In genomic region chr16:78617757-78618532, GRCm38 (mm10) we compare ENCODE assay signal across 24 mouse cellular contexts. TPM values are rescaled to one million over a fixed set of nuclear protein-coding genes. Genes with fewer than 3 reads are reported as not detected.
DNase-seq lines count a peak whose midpoint lies in the region; ATAC-seq lines count a peak whose summit lies in the region.
"Had no signal": no experiment of that assay in that cellular context is flagged by ENCODE, and none has a peak within 500 bp of the region (broad histone marks: within the 10 kb centered on the region; RNA-seq: fewer than 3 reads in every experiment).

No protein-coding gene starts in this region.

- peak; percentile 44; the same call in 1 of the 2 replicates for ATAC-seq in limb, embryonic 11.5 days (ENCODE audit: insufficient number of reproducible peaks, low FRiP score, low TSS enrichment, low read depth)
- peak; percentile 25; the same call in 1 of the 2 replicates for ATAC-seq in neural tube, embryonic 12.5 days (ENCODE audit: low FRiP score, low read depth)
- peak; percentile 50; the same call in 1 of the 2 replicates for ATAC-seq in stomach, embryonic 15.5 days (ENCODE audit: insufficient read depth, low FRiP score, low read depth)
- no peak for ATAC-seq in hindbrain, embryonic 14.5 days (ENCODE audit: low FRiP score)
- ATAC-seq: forebrain, embryonic 16.5 days; intestine, embryonic 16.5 days had no signal

- no peaks in the 10 kb centered on the region for H3K27me3 ChIP-seq in limb, embryonic 11.5 days (ENCODE audit: control insufficient read depth, insufficient read depth, low read length)
- H3K27me3 ChIP-seq in limb, embryonic 10.5 days (ENCODE audit: low read depth, poor library complexity, severe bottlenecking): no peaks in the 10 kb centered on the region
- H3K27me3 ChIP-seq in neural tube, embryonic 12.5 days (replicated peaks): no peaks in the 10 kb centered on the region
- H3K27me3 ChIP-seq in stomach, embryonic 15.5 days (replicated peaks): no peaks in the 10 kb centered on the region
- no peaks in the 10 kb centered on the region for H3K27me3 ChIP-seq in hindbrain, embryonic 14.5 days (ENCODE audit: control insufficient read depth, insufficient read depth, low read length)
- H3K27me3 ChIP-seq: heart, embryonic 13.5 days; hindbrain, embryonic 15.5 days had no signal

- no peaks in the 10 kb centered on the region for H3K4me1 ChIP-seq in limb, embryonic 11.5 days (ENCODE audit: control insufficient read depth, insufficient read depth, low read length)
- H3K4me1 ChIP-seq in limb, embryonic 10.5 days: no peaks in the 10 kb centered on the region
- H3K4me1 ChIP-seq in neural tube, embryonic 12.5 days: no peaks in the 10 kb centered on the region
- no peaks in the 10 kb centered on the region for H3K4me1 ChIP-seq in stomach, embryonic 15.5 days
- no peaks in the 10 kb centered on the region for H3K4me1 ChIP-seq in hindbrain, embryonic 14.5 days (replicated peaks; ENCODE audit: control insufficient read depth, insufficient read depth, low read length)
- H3K4me1 ChIP-seq: hindbrain, embryonic 15.5 days had no signal

- no peaks in the 10 kb centered on the region for H3K36me3 ChIP-seq in limb, embryonic 11.5 days (ENCODE audit: control insufficient read depth, insufficient read depth, low read length)
- no peaks in the 10 kb centered on the region for H3K36me3 ChIP-seq in limb, embryonic 10.5 days
- H3K36me3 ChIP-seq in neural tube, embryonic 12.5 days: no peaks in the 10 kb centered on the region
- H3K36me3 ChIP-seq in stomach, embryonic 15.5 days: no peaks in the 10 kb centered on the region
- no peaks in the 10 kb centered on the region for H3K36me3 ChIP-seq in hindbrain, embryonic 14.5 days (replicated peaks; ENCODE audit: control insufficient read depth, insufficient read depth)
- H3K36me3 ChIP-seq: heart, embryonic 13.5 days; hindbrain, embryonic 15.5 days had no signal

- H3K9ac ChIP-seq in limb, embryonic 11.5 days (ENCODE audit: low read length): no peak overlapping the region
- no peak overlapping the region for H3K9ac ChIP-seq in neural tube, embryonic 12.5 days
- H3K9ac ChIP-seq in stomach, embryonic 15.5 days: no peak overlapping the region
- no peak overlapping the region for H3K9ac ChIP-seq in hindbrain, embryonic 14.5 days
- H3K9ac ChIP-seq: heart, embryonic 13.5 days; hindbrain, embryonic 15.5 days; liver, embryonic 14.5 days had no signal

- no peak overlapping the region for H3K4me3 ChIP-seq in limb, embryonic 11.5 days (ENCODE audit: low read depth, low read length)
- no peak overlapping the region for H3K4me3 ChIP-seq in limb, embryonic 10.5 days
- H3K4me3 ChIP-seq in neural tube, embryonic 12.5 days: no peak overlapping the region
- no peak overlapping the region for H3K4me3 ChIP-seq in stomach, embryonic 15.5 days (replicated peaks)
- H3K4me3 ChIP-seq in hindbrain, embryonic 14.5 days (replicated peaks; ENCODE audit: low read length): no peak overlapping the region
- H3K4me3 ChIP-seq: heart, embryonic 13.5 days; hindbrain, embryonic 15.5 days; myocyte had no signal

- peak; percentile 54 for DNase-seq in adrenal gland, postnatal 14 days
- no peak for DNase-seq in adrenal gland, adult 8-10 months
- DNase-seq in limb, embryonic 11.5 days (ENCODE audit: low spot score): no peak
- no peak for DNase-seq in limb, embryonic 10.5 days (ENCODE audit: low spot score)
- DNase-seq in neural tube, embryonic 10.5 days (ENCODE audit: extremely low spot score, low spot score): no peak
- DNase-seq in hindbrain, embryonic 14.5 days (ENCODE audit: low spot score): no peak
- DNase-seq: B cell, adult 2 months; cerebellum, adult 9-10 months; gastrocnemius, postnatal 36 days; heart, postnatal 36 days; midbrain, embryonic 14.5 days; retina, postnatal 1 day; right cerebral cortex, postnatal 4 days; thymus, postnatal 25 days had no signal

- H3K4me2 ChIP-seq in limb, embryonic 11.5 days (ENCODE audit: low read depth, severe bottlenecking): no peak overlapping the region
- H3K4me2 ChIP-seq in neural tube, embryonic 12.5 days (replicated peaks): no peak overlapping the region
- no peak overlapping the region for H3K4me2 ChIP-seq in stomach, embryonic 15.5 days
- H3K4me2 ChIP-seq in hindbrain, embryonic 14.5 days (replicated peaks): no peak overlapping the region
- H3K4me2 ChIP-seq: heart, embryonic 13.5 days; hindbrain, embryonic 15.5 days had no signal

- no peak overlapping the region for H3K27ac ChIP-seq in limb, embryonic 11.5 days (replicated peaks; ENCODE audit: low read depth, low read length)
- no peak overlapping the region for H3K27ac ChIP-seq in limb, embryonic 10.5 days
- H3K27ac ChIP-seq in neural tube, embryonic 12.5 days: no peak overlapping the region
- H3K27ac ChIP-seq in stomach, embryonic 15.5 days: no peak overlapping the region
- H3K27ac ChIP-seq in hindbrain, embryonic 14.5 days: no peak overlapping the region
- H3K27ac ChIP-seq: heart, embryonic 13.5 days; hindbrain, embryonic 15.5 days; kidney, postnatal 0 days; liver, embryonic 14.5 days; macrophage had no signal

- 94% methylated on average over 11 of the region's 11 CpGs for WGBS in limb, embryonic 11.5 days
- 95% methylated on average over 11 of the region's 11 CpGs for WGBS in limb, embryonic 10.5 days
- 94% methylated on average over 11 of the region's 11 CpGs for WGBS in neural tube, embryonic 12.5 days
- WGBS in stomach, embryonic 15.5 days: 86% methylated on average over 11 of the region's 11 CpGs
- 97% methylated on average over 11 of the region's 11 CpGs for WGBS in hindbrain, embryonic 14.5 days

- H3K9me3 ChIP-seq in limb, embryonic 11.5 days (ENCODE audit: control insufficient read depth, low read length): no peaks in the 10 kb centered on the region
- no peaks in the 10 kb centered on the region for H3K9me3 ChIP-seq in limb, embryonic 10.5 days (replicated peaks)
- H3K9me3 ChIP-seq in neural tube, embryonic 12.5 days: no peaks in the 10 kb centered on the region
- H3K9me3 ChIP-seq in stomach, embryonic 15.5 days: no peaks in the 10 kb centered on the region
- no peaks in the 10 kb centered on the region for H3K9me3 ChIP-seq in hindbrain, embryonic 14.5 days (ENCODE audit: control insufficient read depth, low read length)
- H3K9me3 ChIP-seq: heart, embryonic 13.5 days; hindbrain, embryonic 15.5 days had no signal

RNA-seq across cellular contexts. Expression of gene D16Ertd472e, which starts 41.4 kb away (rescaled TPM):
- total RNA-seq in adrenal gland, postnatal 14 days (2021): 27.0 and 39.0 TPM in 2 replicates
- 10 to 100 TPM; 22.2 to 58.2 (median 30.5) TPM for total RNA-seq in adrenal gland, adult 8-10 months (2022)
- polyA plus RNA-seq in limb, embryonic 11.5 days (2014; fragmentation: Nextera tagmentation; extraction: Ambion mirVana): 23.8 and 30.1 TPM in 2 replicates
- polyA plus RNA-seq in limb, embryonic 10.5 days (2016; fragmentation: Nextera tagmentation; extraction: Ambion mirVana): 23.7 and 24.5 TPM in 2 replicates
- 13.5 and 14.5 TPM in 2 replicates for polyA plus RNA-seq in neural tube, embryonic 12.5 days (2016; fragmentation: Nextera tagmentation; extraction: Ambion mirVana)
- polyA plus RNA-seq in stomach, embryonic 15.5 days (2015; fragmentation: Nextera tagmentation; extraction: Ambion mirVana): 11.9 and 12.4 TPM in 2 replicates
- 7.1 and 8.1 TPM in 2 replicates for polyA plus RNA-seq in hindbrain, embryonic 14.5 days (2014; fragmentation: Nextera tagmentation; extraction: Ambion mirVana)
